Mouse (Mus musculus) lung, postnatal 25 days (tissue): ENCODE results near the gene Itm2b.

Experiments used
- DNase-seq: peaks from one replicate; pipeline ENCODE4 v3.0.0; 2022; ENCODE audit warnings: low spot score

Itm2b gene

GRCm38 (mm10) chr14:73323965-73324364, 61.1 kb downstream of the Itm2b start:
- no peak for DNase-seq

- no peak for DNase-seq
Observed at GRCm38 (mm10) chr14:73322142-73322541, 62.9 kb downstream of the Itm2b start.

- DNase-seq = no peak
Observed at GRCm38 (mm10) chr14:73316933-73317332, 68.2 kb downstream of the Itm2b start.

GRCm38 (mm10) chr14:73313864-73314263, 71.2 kb downstream of the Itm2b start:
- no peak for DNase-seq

GRCm38 (mm10) chr14:73313396-73313795, 71.7 kb downstream of the Itm2b start:
- no peak for DNase-seq

GRCm38 (mm10) chr14:73312909-73313308, 72.2 kb downstream of the Itm2b start:
- DNase-seq = no peak
